Mouse (Mus musculus): ENCODE measurements at regions not wholly inside any gene's neighbourhood (a gene's known extent, or its start where the extent isn't known, plus 50 kb on each side); places are given as distances from the start of the nearest gene placed in this dataset.
A peak's percentile ranks its signal among the peaks of the same experiment; 100 is the strongest.

DNA sequence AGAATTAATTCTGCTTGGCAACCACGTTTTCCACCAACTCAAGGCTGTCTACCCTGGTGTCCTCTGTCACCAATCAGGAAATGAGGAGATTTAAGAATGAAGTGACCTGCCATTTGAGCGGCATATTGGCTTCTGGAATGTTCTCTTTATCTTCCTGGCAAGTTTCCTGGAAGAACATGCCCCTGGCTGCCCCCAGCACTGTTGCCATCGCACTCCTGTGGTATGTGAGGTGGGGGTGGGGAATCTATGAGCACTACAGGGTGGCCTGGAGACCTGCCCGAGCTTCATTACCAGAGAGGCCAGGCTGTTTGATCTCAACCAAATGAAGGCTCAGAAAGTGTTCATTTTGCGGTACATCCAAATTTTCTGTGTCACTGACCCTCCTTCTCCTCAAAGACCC, 243.8 kb upstream of the Il12b start:
- DNase-seq (ENCODE audit: low spot score in 2 of 2), result peak in 1 of 2 experiments; percentile 12

DNA sequence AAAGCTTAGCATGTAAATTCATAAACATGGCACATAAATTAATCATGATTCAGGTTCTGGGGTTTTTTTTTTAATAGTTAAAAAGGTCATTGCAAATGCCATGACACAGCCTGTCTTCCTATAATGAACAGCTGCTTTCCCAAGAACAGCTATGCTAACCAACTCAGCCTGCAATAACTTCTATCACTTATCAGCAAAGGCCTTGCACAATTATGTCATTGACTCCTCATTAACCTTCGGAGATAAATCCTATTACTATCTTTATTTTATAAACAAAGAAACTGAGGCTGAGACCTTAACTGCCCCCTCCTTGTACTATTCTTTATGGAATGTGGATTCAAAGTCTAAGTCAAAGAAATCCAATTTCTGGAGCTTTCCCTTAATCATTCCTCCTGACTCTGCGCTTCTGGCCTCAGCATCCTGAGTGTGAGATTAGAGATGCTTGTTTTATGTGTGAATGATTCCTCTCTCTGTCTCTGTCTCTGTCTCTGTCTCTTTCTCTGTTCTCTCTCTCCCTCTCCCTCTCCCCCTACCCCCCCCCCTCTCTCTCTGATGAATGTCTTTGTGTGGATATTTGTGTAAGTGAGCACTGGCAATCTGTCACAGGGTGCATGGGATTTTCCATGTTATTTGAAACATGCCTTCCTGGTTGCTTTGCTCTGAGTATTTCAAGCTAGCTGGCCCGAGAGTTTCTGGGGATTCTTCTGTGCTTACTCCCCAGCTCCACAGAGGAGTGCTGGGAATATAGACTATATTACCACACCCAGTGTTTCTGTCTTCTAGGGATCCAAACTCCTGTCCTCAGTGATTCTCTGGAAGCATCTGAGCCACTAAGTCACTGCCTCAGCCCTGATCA, 243.1 kb upstream of the Il12b start:
- DNase-seq (ENCODE audit: low spot score in 2 of 2), result no peak

DNA sequence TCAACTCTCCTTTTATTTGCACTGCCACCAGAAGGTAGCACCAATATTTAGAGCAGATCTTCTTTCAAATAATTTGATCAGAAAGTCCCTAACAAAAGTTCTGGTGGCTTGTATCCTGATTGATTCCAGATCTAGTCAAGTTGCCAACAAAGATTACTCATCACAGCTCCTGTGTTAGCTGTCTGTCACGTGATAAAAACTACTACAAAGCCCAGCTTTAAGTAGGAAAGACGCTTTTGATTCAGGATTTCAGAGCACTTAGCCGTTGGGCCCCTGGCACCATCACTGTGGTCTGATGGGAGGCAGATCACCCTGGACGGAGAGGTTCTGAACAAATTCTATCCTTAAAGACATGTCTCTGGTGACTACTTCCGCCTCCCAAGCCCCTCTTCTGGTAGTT, 241.6 kb upstream of the Il12b start:
- DNase-seq (ENCODE audit: low spot score in 2 of 2), result no peak

DNA sequence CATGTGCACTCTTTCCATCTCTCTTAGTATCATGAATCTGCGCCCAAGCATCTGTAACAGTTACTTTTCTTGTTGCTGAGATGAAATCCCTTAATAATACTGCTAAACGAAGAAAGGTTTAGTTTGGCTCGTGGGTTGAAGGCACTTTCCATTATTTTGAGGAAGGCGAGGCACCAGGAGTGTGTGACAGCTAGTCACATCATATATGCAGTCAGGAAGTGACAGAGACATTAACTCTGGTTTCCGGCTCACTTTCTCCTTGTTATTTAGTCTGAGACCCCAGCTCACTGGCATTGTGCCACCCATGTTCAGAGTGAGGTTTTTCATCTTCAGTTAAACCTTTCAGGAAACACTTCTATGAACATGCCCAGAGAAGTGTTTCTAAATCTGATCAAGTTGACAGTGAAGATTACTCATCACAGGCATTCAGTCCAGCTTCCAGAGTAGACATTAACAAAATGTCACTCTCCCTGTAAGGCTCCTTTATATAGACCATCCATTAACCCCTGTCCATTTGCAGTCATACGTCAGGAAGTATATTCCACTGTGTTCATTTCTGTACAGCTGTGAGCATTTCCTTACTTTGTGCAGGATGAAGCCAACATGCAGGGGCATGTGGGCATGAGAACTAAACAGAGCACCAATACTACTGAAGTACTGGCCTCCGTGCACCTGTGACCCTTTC, 238.0 kb upstream of the Il12b start:
- no peak for DNase-seq (ENCODE audit: low spot score in 2 of 2)

DNA sequence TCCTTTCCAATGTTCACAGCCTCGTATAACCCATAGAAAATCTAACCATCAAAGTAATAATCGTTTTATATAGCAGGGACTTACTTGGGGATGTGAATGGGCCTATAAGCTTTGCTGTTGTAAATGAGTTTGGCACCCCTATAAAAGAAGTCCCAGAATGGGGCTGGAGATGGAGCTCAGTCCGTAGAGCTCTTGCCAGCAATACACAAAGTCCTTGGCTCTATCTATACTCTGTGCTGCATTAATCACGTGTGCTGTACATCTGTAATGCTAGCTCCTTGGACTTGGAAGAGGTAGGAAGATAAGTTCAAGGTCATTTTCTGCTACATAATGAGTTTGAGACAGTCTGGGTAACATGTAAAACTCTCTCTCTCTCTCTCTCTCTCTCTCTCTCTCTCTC, 236.8 kb upstream of the Il12b start:
- no peak for DNase-seq (ENCODE audit: low spot score in 2 of 2)

DNA sequence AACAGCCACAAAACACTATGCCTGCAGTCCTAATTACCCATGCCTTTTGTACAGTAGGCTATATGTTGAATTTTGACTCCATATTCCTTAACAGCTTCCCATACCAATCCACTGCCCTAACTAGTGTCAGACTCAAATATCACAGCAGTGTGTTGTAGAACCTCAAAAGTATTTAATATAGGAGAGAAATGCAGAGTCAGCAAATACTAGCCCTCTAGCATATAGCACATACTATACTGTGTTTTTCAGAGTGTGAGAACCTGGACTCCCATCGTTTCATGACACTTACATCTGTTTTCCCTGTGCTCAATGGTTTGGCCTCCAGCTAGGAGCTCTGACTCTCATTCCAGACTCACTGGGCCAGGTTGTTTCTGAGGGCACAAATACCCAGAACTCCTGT, 236.1 kb upstream of the Il12b start:
- no peak for DNase-seq (ENCODE audit: low spot score in 2 of 2)

DNA sequence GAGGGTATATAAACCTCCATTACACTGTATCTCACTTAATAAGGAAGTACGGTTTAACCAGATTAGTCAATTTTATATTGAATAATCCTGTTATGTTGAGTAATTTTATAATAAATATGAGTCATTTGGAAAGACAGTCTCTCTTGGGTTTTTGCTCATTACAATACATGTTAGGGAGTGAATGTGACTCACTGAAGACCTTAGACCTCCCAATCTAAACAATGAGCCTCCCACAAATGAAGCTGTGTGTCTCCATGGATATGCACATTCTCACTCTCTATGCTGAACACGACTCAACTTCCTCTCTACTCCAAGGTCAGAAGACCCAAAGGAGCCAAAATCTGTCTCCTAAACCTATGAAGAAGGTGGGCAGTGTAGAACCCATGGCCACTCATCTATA, 235.7 kb upstream of the Il12b start:
- DNase-seq (ENCODE audit: low spot score in 2 of 2), result no peak

DNA sequence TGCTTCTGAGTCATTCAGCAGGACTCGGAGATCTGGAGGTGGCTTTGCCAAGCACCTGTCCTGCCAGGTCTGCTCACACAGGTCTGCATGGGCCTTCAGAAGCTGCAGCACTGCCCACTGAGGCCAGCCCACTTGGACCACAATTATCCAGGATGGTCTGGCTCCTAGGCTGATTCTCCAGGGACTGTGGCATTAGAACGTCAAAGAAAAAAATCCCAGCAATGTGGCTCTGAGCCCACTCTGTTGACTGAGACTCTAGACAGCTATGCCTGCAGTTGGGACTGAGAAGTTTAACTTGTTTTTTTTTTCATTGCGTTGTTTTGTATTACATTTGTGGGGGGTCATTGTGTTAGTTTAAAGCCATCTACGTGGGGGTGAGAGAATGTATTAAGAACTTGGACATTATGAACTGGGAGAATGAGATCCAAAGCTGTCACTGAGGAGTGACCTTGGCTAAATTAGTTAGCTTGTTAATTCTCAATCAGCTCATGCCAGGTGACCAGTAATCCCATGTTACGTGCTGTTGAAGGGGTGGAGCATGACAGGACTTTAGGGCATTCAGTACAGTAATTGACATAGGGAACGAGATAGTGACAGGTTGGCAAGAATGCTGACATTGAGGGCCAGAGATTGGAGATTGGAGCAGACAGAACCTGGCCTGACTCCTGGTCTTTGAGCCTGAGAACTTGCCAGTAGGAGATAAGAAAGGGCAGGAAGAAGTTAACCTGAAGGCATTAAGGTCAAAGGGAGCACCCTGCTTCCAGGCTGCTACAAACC, 232.0 kb upstream of the Il12b start:
- DNase-seq (ENCODE audit: low spot score in 2 of 2), result no peak

DNA sequence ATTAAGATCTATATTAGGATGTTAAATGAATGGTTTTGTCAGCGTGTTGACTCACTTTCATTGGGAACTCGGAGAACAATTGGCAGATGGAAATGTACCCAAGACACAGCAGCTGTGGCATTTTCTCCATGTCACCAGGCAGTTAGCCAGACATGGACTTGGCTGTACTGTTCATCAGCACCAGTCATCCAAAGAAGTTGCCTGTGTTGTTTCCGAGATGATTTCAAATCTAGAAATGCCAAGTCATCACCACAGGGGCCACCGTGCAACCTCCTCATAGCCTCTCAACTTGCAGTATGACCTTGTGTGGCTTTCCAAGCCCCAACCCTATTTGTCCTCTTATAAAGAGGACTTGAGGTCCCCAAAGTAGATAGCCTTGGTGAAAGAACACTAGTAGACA, 227.4 kb upstream of the Il12b start:
- no peak for DNase-seq (ENCODE audit: low spot score in 2 of 2)

DNA sequence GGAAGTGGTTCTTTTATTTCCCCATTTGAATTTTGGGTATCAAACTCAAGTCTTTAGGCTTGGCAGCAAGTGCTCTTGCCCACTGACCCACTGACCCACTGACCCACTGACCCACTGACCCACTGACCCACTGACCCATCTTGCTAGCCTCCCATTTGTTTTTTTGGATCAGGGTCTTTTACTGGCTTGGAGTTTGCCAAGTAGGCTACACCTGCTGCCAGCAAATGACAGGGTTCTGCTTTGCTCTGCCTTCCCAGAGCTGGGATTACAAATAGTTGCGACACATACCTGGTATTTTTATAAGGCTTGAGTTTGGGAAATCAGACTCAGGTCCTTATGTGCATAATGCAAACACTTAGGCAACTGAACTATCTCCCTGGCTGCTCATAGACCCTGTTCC, 226.7 kb upstream of the Il12b start:
- DNase-seq (ENCODE audit: low spot score in 2 of 2), result no peak

DNA sequence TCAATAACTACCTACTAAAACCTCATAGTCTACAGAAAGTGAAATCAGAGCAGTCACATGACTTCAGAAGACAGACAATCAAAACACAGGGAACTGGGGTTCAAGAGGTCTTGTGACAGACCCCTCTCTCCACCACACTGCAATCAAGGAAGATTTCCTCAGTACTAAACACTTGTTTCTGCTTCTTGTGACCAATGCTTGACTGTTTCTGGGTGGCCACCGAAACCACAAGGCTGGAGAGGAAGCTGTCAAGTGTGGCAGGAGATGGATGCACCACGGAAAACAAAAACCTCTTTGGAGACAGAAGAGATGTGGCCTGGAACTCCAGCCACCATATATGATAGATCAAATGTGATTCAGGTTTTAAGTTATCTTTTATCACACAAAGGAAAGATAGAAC, 225.3 kb upstream of the Il12b start:
- DNase-seq (ENCODE audit: low spot score in 2 of 2), result no peak

DNA sequence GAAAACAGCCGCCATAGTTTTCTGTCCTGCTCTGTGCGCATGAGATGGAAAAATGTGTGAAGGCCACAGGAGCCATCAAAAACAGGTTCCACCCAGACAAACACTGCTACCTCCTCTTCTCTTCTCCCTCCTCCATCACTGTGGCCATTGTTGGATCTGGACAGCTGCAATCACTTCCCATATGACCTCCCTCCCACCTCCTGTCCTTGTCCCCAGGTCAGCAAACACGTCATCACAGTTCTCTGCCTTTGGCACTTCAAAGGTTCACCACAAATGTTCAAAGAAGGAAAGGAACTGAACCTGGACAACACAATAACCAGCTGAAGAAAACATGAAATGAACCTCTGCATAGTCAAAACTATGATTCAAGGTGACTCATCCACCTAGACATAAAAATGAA, 220.2 kb upstream of the Il12b start:
- peak; percentile 17 to 26 for DNase-seq (ENCODE audit: low spot score in 2 of 2)

DNA sequence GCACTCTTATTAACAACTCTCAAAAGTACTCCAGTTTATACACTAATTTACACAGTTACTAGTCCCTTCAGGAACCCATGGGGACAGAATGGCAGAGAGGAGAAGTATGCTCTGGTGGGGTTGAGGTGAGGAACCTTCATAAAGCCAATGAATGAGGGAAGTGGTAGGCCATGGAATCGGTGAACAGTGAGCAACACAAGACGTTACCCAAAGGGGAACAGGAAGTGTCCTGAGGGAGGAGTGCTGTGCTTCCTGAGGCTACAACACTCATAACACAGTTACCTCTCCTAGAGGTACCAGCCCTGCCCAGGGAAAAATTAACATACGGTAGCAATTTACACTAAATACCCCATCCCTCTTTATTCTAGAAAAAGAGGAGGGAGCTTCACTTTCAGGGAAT, 216.0 kb upstream of the Il12b start:
- DNase-seq (ENCODE audit: low spot score in 2 of 2), result no peak

DNA sequence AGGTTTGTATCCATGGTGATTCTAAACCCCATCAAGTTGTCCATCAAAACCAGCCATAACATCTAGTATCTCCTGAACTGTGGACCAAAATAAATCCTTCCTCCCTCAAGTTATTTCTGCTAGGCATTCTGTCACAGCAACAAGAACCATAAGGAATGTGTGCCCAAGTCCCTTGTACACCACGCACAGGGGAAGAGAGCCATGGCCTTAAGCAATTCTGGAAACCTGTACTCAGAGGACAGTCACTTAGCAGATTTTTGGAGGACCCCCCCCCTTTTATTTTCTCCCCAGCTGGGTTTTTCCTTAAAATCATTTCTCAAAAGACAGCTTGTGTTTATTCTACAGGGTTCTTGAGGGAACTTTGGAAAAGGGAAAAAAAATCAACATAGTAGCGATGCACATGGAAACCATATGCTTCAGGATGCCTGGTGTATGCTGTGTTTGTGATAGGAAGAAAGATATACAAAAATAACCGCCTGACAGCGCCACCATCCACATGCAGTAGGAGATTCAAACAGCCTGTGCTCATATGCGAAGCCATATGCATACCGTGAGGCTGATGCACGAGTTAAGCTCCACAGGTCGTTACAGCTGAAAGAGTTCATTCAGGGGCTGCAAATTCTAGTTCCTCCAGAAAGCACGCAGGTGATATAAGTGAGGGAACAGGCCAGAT, 214.5 kb upstream of the Il12b start:
- no peak for DNase-seq (ENCODE audit: low spot score in 2 of 2)

DNA sequence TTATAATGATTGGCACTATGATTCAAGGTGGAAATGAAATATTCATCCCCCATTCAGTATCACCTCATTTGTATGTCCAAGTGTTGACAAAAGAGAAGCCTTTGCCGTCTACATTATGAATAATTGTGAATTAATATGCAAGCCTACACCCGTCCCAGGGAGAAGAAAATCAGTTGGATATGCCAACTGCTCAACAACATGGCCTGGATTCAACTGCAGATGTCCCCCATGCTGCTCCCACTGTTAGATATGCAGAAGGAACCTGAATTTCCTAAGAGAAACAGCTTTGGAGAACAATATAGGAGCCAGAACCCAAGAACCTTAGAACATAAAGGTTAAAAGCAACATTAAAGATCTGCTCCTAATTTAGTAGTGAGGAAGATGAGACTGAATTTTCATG, 211.7 kb upstream of the Il12b start:
- no peak for DNase-seq (ENCODE audit: low spot score in 2 of 2)

DNA sequence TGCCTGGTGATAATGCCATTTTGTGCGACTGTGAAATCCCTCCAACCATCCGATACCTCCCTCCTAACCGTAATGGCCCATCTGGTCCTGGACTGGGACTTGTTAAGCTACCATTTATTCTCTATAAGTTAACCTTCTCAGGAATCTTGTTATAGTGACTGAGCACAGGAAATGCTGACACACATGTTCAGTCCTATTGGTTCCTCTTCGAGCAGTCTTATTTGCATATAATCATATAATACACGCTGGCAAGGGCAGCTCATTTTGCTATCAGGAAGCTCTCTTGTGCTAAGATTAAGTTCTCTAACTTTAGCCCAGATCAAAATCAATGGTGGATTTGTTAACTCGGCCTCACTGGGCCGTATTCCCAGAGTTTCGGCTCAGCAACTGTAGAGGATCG, 206.1 kb upstream of the Il12b start:
- DNase-seq (ENCODE audit: low spot score in 2 of 2), result no peak

DNA sequence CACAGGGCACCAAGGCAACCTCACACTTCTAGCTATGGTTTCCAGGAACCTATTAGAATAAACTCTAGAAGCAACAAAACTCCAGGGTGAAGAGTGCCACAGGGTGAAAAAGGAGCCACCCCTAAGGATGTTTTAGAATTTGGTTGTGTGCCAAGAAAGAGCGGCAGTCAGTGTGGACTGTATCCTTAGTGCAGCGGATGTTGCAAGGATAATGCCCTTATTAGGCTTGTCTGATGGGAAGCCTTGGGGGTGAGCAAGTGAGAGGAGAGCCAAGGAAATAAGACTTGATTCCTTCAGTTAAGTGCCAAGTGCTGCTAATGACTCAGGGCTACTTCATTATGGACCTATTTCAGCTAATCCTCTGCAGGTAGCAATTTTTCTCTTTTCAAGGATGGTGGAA, 197.1 kb upstream of the Il12b start:
- no peak for DNase-seq (ENCODE audit: low spot score in 2 of 2)

DNA sequence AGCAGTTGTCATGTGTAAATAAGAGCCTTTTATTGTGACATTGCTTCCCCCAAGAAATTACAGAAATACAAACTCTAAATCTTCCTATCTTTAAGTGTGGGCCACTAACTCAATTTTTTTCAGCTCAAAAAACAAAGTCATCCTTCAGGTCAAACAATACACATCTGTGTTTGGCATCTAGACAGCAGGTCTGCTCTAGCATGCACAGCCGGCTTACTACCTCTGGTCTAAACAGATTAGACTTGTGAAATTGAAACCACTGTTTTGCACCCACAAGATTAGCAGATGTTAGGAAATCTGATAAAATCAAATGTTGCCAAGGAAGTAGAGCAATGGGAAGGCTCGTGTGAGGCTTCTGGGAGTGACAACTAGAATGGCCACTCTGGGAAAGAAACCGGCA, 195.5 kb upstream of the Il12b start:
- no peak for DNase-seq (ENCODE audit: low spot score in 2 of 2)

DNA sequence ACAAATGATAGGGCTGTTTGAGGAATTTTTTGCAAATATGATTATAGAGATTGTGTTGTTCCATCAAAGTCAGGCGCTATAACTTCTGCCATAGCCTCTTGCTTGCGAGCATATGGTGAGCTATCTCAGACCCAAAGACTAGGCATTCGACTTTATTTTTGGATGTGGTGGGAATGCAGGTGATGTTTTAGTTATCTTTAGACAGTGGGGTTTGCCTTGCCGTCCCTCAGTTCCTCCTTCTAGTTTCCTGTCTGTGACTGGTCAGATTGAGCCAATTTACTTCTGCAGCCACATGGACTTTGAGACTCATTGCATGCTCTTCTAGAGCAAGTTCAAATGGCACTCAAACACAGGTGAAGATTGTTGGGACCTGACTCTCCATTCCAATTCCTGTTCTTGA, 193.0 kb upstream of the Il12b start:
- DNase-seq (ENCODE audit: low spot score in 2 of 2), result no peak

DNA sequence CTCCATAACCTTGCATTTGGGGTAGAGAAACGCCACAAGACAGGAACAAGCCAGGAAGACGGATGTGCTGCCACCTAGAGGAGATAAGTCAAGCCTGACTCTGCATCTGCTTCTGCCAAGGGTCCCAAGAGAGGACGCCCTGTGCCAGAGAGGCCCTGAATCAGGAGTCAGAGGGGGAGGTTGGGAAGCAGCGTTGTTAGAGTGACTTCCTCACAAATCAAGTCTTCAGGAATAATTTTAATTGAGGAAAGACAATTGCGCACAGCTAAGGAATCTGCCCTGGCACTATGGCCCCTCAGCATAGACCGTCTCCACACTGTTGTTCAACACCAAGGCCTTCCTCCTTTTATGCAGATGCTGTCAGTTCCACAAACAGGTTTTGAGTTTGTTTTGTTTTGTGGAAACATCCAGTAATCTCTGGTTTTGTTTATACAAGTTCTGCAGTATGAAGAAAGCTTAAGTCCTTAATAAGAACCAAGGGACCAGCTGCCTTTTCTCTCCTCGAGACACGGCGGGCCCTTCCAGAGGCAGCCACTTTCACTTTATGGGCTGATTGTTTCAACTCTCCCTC, 187.9 kb upstream of the Il12b start:
- DNase-seq (ENCODE audit: low spot score in 2 of 2), result peak; percentile 41 to 43

DNA sequence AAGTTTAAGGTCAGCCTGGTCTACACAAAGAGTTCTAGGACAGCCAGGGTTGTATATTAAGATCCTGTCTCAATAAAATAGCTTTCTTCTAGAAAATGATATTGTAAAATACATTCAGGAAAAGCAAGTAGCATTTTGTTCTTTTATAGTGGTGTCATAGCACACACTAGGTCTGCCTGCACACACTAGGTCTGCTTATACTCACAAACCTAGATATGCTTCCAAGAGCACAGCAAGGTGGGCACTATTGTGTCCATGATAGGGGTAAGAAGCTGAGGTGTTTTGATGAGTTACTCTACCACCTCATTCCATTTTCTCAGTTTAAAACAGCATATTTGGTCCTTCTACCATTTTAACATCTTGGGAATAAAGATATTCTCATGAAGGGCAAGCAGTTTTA, 185.8 kb upstream of the Il12b start:
- no peak for DNase-seq (ENCODE audit: low spot score in 2 of 2)
